Mouse (Mus musculus): ENCODE measurements around the gene Cacna2d3. TPM values are rescaled to one million over a fixed set of nuclear protein-coding genes. Genes with fewer than 3 reads are reported as not detected.

The Cacna2d3 gene
- total and polyA plus RNA-seq, 3 experiments = not detected

- TF ChIP-seq TCF12 (IDR thresholded peaks at IDR 0.05; ENCODE audit: low read depth, low read length) = no peak
- TF ChIP-seq KAT2A (conservative IDR thresholded peaks at IDR 0.05; ENCODE audit: low read depth, low read length) = no peak
These were observed 614.2 kb downstream of the Cacna2d3 start (continued) for GRCm38 (mm10) chr14:29107464-29107863.

- H3K27me3 ChIP-seq (ENCODE audit: control insufficient read depth in 1 of 2, insufficient read depth in 2 of 2, low read length in 2 of 2) = no peaks in the 10 kb centered on the region
- no peak for TF ChIP-seq USF2 (IDR thresholded peaks at IDR 0.05; ENCODE audit: borderline replicate concordance in 1 of 2, insufficient read depth in 1 of 2, low read depth in 1 of 2, low read length in 2 of 2)
- no peak for TF ChIP-seq MAX (IDR thresholded peaks at IDR 0.05; ENCODE audit: low read length)
- TF ChIP-seq ZC3H11A (IDR thresholded peaks at IDR 0.05; ENCODE audit: low read depth, low read length) = no peak
- no peak for TF ChIP-seq USF1 (IDR thresholded peaks at IDR 0.05; ENCODE audit: low read depth, low read length)
- TF ChIP-seq MYB (IDR thresholded peaks at IDR 0.05; ENCODE audit: low read depth, low read length) = no peak
- TF ChIP-seq MXI1 (IDR thresholded peaks at IDR 0.05; ENCODE audit: low read depth, low read length) = no peak
- H3K9me3 ChIP-seq (replicated peaks; ENCODE audit: insufficient read depth, low read length) = no peaks in the 10 kb centered on the region
- no peaks in the 10 kb centered on the region for H3K36me3 ChIP-seq (ENCODE audit: control insufficient read depth in 1 of 2, insufficient read depth in 2 of 2, low read length in 2 of 2)
- no peaks in the 10 kb centered on the region for H3K79me2 ChIP-seq (ENCODE audit: control insufficient read depth, insufficient read depth, low read length, poor library complexity)
- no peak for DNase-seq (ENCODE audit: low read depth, low spot score)
- no peak overlapping the region for H3K9ac ChIP-seq (ENCODE audit: control insufficient read depth, low read depth, low read length, poor library complexity, severe bottlenecking)
- H3K4me3 ChIP-seq (ENCODE audit: control insufficient read depth in 1 of 2, insufficient read depth in 1 of 2, low read depth in 2 of 2, low read length in 2 of 2) = no peak overlapping the region
- H3K27ac ChIP-seq (ENCODE audit: control insufficient read depth, low read depth, low read length) = no peak overlapping the region
- H3K4me1 ChIP-seq (ENCODE audit: control insufficient read depth in 1 of 2, insufficient read depth in 2 of 2, low read length in 2 of 2) = no peaks in the 10 kb centered on the region
These were observed 623.9 kb downstream of the Cacna2d3 start for GRCm38 (mm10) chr14:29097776-29098175.

- H3K79me2 ChIP-seq (ENCODE audit: control insufficient read depth, insufficient read depth, low read length, poor library complexity) = no peaks in the 10 kb centered on the region
- no peaks in the 10 kb centered on the region for H3K9me3 ChIP-seq (replicated peaks; ENCODE audit: insufficient read depth, low read length)
- no peak overlapping the region for H3K9ac ChIP-seq (ENCODE audit: control insufficient read depth, low read depth, low read length, poor library complexity, severe bottlenecking)
- H3K4me1 ChIP-seq (ENCODE audit: control insufficient read depth in 1 of 2, insufficient read depth in 2 of 2, low read length in 2 of 2) = no peaks in the 10 kb centered on the region
- no peaks in the 10 kb centered on the region for H3K27me3 ChIP-seq (ENCODE audit: control insufficient read depth in 1 of 2, insufficient read depth in 2 of 2, low read length in 2 of 2)
- no peaks in the 10 kb centered on the region for H3K36me3 ChIP-seq (ENCODE audit: control insufficient read depth in 1 of 2, insufficient read depth in 2 of 2, low read length in 2 of 2)
- no peak for TF ChIP-seq MAFK (IDR thresholded peaks at IDR 0.05; ENCODE audit: borderline replicate concordance, low read depth, low read length)
- no peak for TF ChIP-seq UBTF (IDR thresholded peaks at IDR 0.05; ENCODE audit: borderline replicate concordance, insufficient read depth, low read depth, low read length)
- no peak overlapping the region for H3K4me3 ChIP-seq (ENCODE audit: control insufficient read depth in 1 of 2, insufficient read depth in 1 of 2, low read depth in 2 of 2, low read length in 2 of 2)
- H3K27ac ChIP-seq (ENCODE audit: control insufficient read depth, low read depth, low read length) = no peak overlapping the region
- no peak for DNase-seq (ENCODE audit: low read depth, low spot score)
These were observed 626.2 kb downstream of the Cacna2d3 start for GRCm38 (mm10) chr14:29095431-29095830.

- Histone ChIP-seq H3K4me3 (ENCODE audit: control insufficient read depth in 1 of 2, insufficient read depth in 1 of 2, low read depth in 2 of 2, low read length in 2 of 2) (no peak overlapping the region), H3K36me3 (ENCODE audit: control insufficient read depth in 1 of 2, insufficient read depth in 2 of 2, low read length in 2 of 2) (no peaks in the 10 kb centered on the region), H3K27ac (ENCODE audit: control insufficient read depth, low read depth, low read length) (no peak overlapping the region), H3K9me3 (replicated peaks; ENCODE audit: insufficient read depth, low read length) (no peaks in the 10 kb centered on the region), H3K79me2 (ENCODE audit: control insufficient read depth, insufficient read depth, low read length, poor library complexity) (no peaks in the 10 kb centered on the region), H3K27me3 (ENCODE audit: control insufficient read depth in 1 of 2, insufficient read depth in 2 of 2, low read length in 2 of 2) (no peaks in the 10 kb centered on the region), H3K4me1 (ENCODE audit: control insufficient read depth in 1 of 2, insufficient read depth in 2 of 2, low read length in 2 of 2) (no peaks in the 10 kb centered on the region), H3K9ac (ENCODE audit: control insufficient read depth, low read depth, low read length, poor library complexity, severe bottlenecking) (no peak overlapping the region)
- TF ChIP-seq CTCF (IDR thresholded peaks at IDR 0.05 in 2 of 3, conservative IDR thresholded peaks at IDR 0.05 in 1 of 3; ENCODE audit: control insufficient read depth in 1 of 3, insufficient read depth in 1 of 3, low read depth in 2 of 3, low read length in 3 of 3, poor library complexity in 1 of 3, severe bottlenecking in 1 of 3) = peak; percentile 16 to 57 (median 39); a peak in 4 of 6 replicates
- peak; percentile 20 for TF ChIP-seq RAD21 (IDR thresholded peaks at IDR 0.05; ENCODE audit: low read depth, low read length)
- TF ChIP-seq RCOR1 (IDR thresholded peaks at IDR 0.05; ENCODE audit: low read depth, low read length) = no peak
- peak; percentile 6 for DNase-seq (ENCODE audit: low read depth, low spot score)
These were observed 631.6 kb downstream of the Cacna2d3 start for GRCm38 (mm10) chr14:29090074-29090473.

Measured in MEL (cell line).